Mouse (Mus musculus) limb, embryonic 14.5 days (tissue): ENCODE data around the gene Ccdc63. TPM values are rescaled to one million over a fixed set of nuclear protein-coding genes. Genes with fewer than 3 reads are reported as not detected.

Experiments
- ATAC-seq: fragments of 200-750 bp; cut with Nextera tagmentation; 2 replicates; pipeline ENCODE4 v1.8.0; 2017; ENCODE audit warnings: low read depth, moderate number of reproducible peaks, moderate TSS enrichment; ENCODE audit not compliant: low FRiP score
- DNase-seq: peaks from one replicate; pipeline ENCODE4 v3.0.0-alpha.2; 2015; ENCODE audit warnings: low spot score
- H3K27ac ChIP-seq: fragments of 300-500 bp; sonication (generic); replicated peaks from 2 replicates; pipeline ENCODE4 v1.5.1; 2014; ENCODE audit warnings: low read depth, mild to moderate bottlenecking, low read length, moderate library complexity, mixed read lengths
- H3K27me3 ChIP-seq: fragments of 300-500 bp; sonication (generic); 2 replicates; pipeline ENCODE4 v1.6.1; 2014; ENCODE audit warnings: low read length, mixed read lengths; ENCODE audit not compliant: control insufficient read depth, insufficient read depth
- H3K36me3 ChIP-seq: fragments of 300-500 bp; sonication (generic); 2 replicates; pipeline ENCODE4 v1.6.1; 2014; ENCODE audit warnings: mild to moderate bottlenecking, low read length, moderate library complexity, mixed read lengths; ENCODE audit not compliant: control insufficient read depth, insufficient read depth
- H3K4me1 ChIP-seq: fragments of 300-500 bp; sonication (generic); 2 replicates; pipeline ENCODE4 v1.6.1; 2014; ENCODE audit warnings: antibody characterized with exemption, low read length, mixed read lengths; ENCODE audit not compliant: control insufficient read depth, insufficient read depth
- H3K4me2 ChIP-seq: fragments of 300-500 bp; sonication (generic); replicated peaks from 2 replicates; pipeline ENCODE4 v1.6.1; 2014; ENCODE audit warnings: low read depth, mild to moderate bottlenecking, low read length, moderate library complexity; ENCODE audit not compliant: severe bottlenecking
- H3K4me3 ChIP-seq: fragments of 300-500 bp; sonication (generic); replicated peaks from 2 replicates; pipeline ENCODE4 v1.5.1; 2014; ENCODE audit warnings: low read length
- H3K9ac ChIP-seq: fragments of 300-500 bp; sonication (generic); 2 replicates; pipeline ENCODE4 v1.6.1; 2014; ENCODE audit warnings: mild to moderate bottlenecking, low read depth, low read length, moderate library complexity; ENCODE audit not compliant: severe bottlenecking
- H3K9me3 ChIP-seq: fragments of 300-500 bp; sonication (generic); 2 replicates; pipeline ENCODE4 v1.6.1; 2016; ENCODE audit warnings: low read length; ENCODE audit not compliant: control insufficient read depth
- POLR2A ChIP-seq: fragments of 200-500 bp; IDR thresholded peaks from 2 replicates; pipeline ENCODE4 v1.8.0; 2012; ENCODE audit warnings: inconsistent platforms, mild to moderate bottlenecking, moderate library complexity, borderline replicate concordance; ENCODE audit not compliant: insufficient read depth, insufficient read length; ENCODE audit errors: extremely low read depth
- WGBS: fragments of 180-500 bp; shearing (Covaris S2); extraction: QIAGEN DNeasy Blood & Tissue Kit; methylation state at CpG from one replicate; pipeline ENCODE4 v1.1.7; 2014; 5-methylcytosine and 5-hydroxymethylcytosine counted together
- polyA plus RNA-seq, 2 experiments: library from polyadenylated mRNA; depleted of rRNA in 1 of 2; stranded (reverse) in 1 of 2; unstranded in 1 of 2; fragments of >200 nt; fragmentation: Nextera tagmentation in 1 of 2; extraction: Ambion mirVana in 1 of 2; gene quantifications; 2 replicates each; pipeline versions ENCODE4 v1.2.1 to v1.2.3; 2012 to 2014

The Ccdc63 gene
- polyA plus RNA-seq, 2 experiments, result 0.21 TPM; not detected in 1

- no peaks in the 10 kb centered on the region for H3K36me3 ChIP-seq
- TF ChIP-seq POLR2A, result no peak
- H3K4me2 ChIP-seq, result no peak overlapping the region
- ATAC-seq (no peak), DNase-seq (no peak)
- H3K27me3 ChIP-seq, result no peaks in the 10 kb centered on the region
- no peak overlapping the region for H3K9ac ChIP-seq
- WGBS, result 44% methylated on average over 1 of the region's 1 CpGs
- H3K27ac ChIP-seq, result no peak overlapping the region
- H3K4me1 ChIP-seq, result peaks cover 10% of the 10 kb centered on the region
- no peak overlapping the region for H3K4me3 ChIP-seq
- H3K9me3 ChIP-seq, result no peaks in the 10 kb centered on the region
These were observed 7.5 kb upstream of the Ccdc63 start for GRCm38 (mm10) chr5:122148107-122148506.

GRCm38 (mm10) chr5:122146609-122147008 lies 6.0 kb upstream of the Ccdc63 start:
- H3K4me3 ChIP-seq, result no peak overlapping the region; the same call in 1 of the 2 replicates
- peak overlapping the region; percentile 90 for H3K27ac ChIP-seq
- no peak overlapping the region for H3K9ac ChIP-seq
- H3K9me3 ChIP-seq, result no peaks in the 10 kb centered on the region
- peaks cover 10% of the 10 kb centered on the region for H3K4me1 ChIP-seq
- H3K27me3 ChIP-seq, result no peaks in the 10 kb centered on the region
- no peak for TF ChIP-seq POLR2A
- H3K4me2 ChIP-seq, result peak overlapping the region; percentile 37; the same call in 1 of the 2 replicates
- ATAC-seq, result no peak
- DNase-seq, result no peak
- H3K36me3 ChIP-seq, result no peaks in the 10 kb centered on the region

- H3K4me2 ChIP-seq, result peak overlapping the region; percentile 37
- peak overlapping the region; percentile 90 for H3K27ac ChIP-seq
- WGBS, result 7% methylated on average over 10 of the region's 10 CpGs
- no peaks in the 10 kb centered on the region for H3K27me3 ChIP-seq
- no peak overlapping the region; the same call in 1 of the 2 replicates for H3K4me3 ChIP-seq
- peaks cover 10% of the 10 kb centered on the region for H3K4me1 ChIP-seq
- no peak overlapping the region for H3K9ac ChIP-seq
- DNase-seq (peak; percentile 79), ATAC-seq (peak; percentile 82)
- no peaks in the 10 kb centered on the region for H3K9me3 ChIP-seq
- H3K36me3 ChIP-seq, result no peaks in the 10 kb centered on the region
- no peak for TF ChIP-seq POLR2A
These were observed 5.5 kb upstream of the Ccdc63 start for GRCm38 (mm10) chr5:122146056-122146580.

- Histone ChIP-seq H3K4me3 (peak overlapping the region; percentile 17), H3K27me3 (no peaks in the 10 kb centered on the region), H3K36me3 (no peaks in the 10 kb centered on the region), H3K4me2 (peak overlapping the region; percentile 37), H3K9me3 (no peaks in the 10 kb centered on the region), H3K9ac (0 out of 2 replicates have a peak overlapping the region, but pooled peaks have one; percentile 29), H3K27ac (peak overlapping the region; percentile 90), H3K4me1 (peaks cover 10% of the 10 kb centered on the region)
- whole genome bisulfite sequencing, result 37% methylated on average over 15 of the region's 15 CpGs
- no peak for TF ChIP-seq POLR2A
- DNase-seq (peak; percentile 59), ATAC-seq (peak; percentile 33)
These were observed 4.9 kb upstream of the Ccdc63 start for GRCm38 (mm10) chr5:122145381-122146055.

GRCm38 (mm10) chr5:122144825-122145224 lies 4.2 kb upstream of the Ccdc63 start:
- ATAC-seq, result no peak

More at GRCm38 (mm10) chr5:122144825-122145224, 4.2 kb upstream of the Ccdc63 start:
- Histone ChIP-seq H3K36me3 (no peaks in the 10 kb centered on the region), H3K4me1 (peaks cover 10% of the 10 kb centered on the region), H3K9me3 (no peaks in the 10 kb centered on the region), H3K27me3 (no peaks in the 10 kb centered on the region), H3K27ac (no peak overlapping the region), H3K9ac (no peak overlapping the region), H3K4me3 (no peak overlapping the region), H3K4me2 (no peak overlapping the region)
- DNase-seq, result no peak
- WGBS, result 74% methylated on average over 4 of the region's 4 CpGs
- TF ChIP-seq POLR2A, result no peak
